Mouse (Mus musculus) neural tube, embryonic 12.5 days (tissue): ENCODE measurements around the gene Tspan5. TPM values are rescaled to one million over a fixed set of nuclear protein-coding genes. Genes with fewer than 3 reads are reported as not detected.

Experiments used
- ATAC-seq: fragments of 200-750 bp; cut with Nextera tagmentation; 2 replicates; pipeline ENCODE4 v1.8.0; 2017; ENCODE audit warnings: low read depth, mild to moderate bottlenecking, moderate TSS enrichment, moderate library complexity; ENCODE audit not compliant: low FRiP score
- H3K27ac ChIP-seq: fragments of 300-500 bp; sonication (generic); 2 replicates; pipeline ENCODE4 v1.5.1; 2016
- H3K27me3 ChIP-seq: fragments of 300-500 bp; sonication (generic); replicated peaks from 2 replicates; pipeline ENCODE4 v1.6.1; 2016; ENCODE audit warnings: mild to moderate bottlenecking
- H3K36me3 ChIP-seq: fragments of 300-500 bp; sonication (generic); 2 replicates; pipeline ENCODE4 v1.6.1; 2016; ENCODE audit warnings: mild to moderate bottlenecking
- H3K4me1 ChIP-seq: fragments of 300-500 bp; sonication (generic); 2 replicates; pipeline ENCODE4 v1.6.1; 2016
- H3K4me2 ChIP-seq: fragments of 300-500 bp; sonication (generic); replicated peaks from 2 replicates; pipeline ENCODE4 v1.6.1; 2016; ENCODE audit warnings: mild to moderate bottlenecking
- H3K4me3 ChIP-seq: fragments of 300-500 bp; sonication (generic); 2 replicates; pipeline ENCODE4 v1.5.1; 2016
- H3K9ac ChIP-seq: fragments of 300-500 bp; sonication (generic); 2 replicates; pipeline ENCODE4 v1.6.1; 2016; ENCODE audit warnings: mild to moderate bottlenecking
- H3K9me3 ChIP-seq: fragments of 300-500 bp; sonication (generic); 2 replicates; pipeline ENCODE4 v1.6.1; 2016; ENCODE audit warnings: mild to moderate bottlenecking
- WGBS: fragments of 180-500 bp; shearing (Covaris S2); methylation state at CpG from one replicate; pipeline ENCODE4 v1.1.7; 2016; 5-methylcytosine and 5-hydroxymethylcytosine counted together
- polyA plus RNA-seq: library from polyadenylated mRNA; unstranded; fragments of >200 nt; fragmentation: Nextera tagmentation; extraction: Ambion mirVana; gene quantifications from 2 replicates; pipeline ENCODE4 v1.2.1, GENCODE M21; 2016

Gene Tspan5
- polyA plus RNA-seq, 1 experiment from 2014 or later: 95.3 TPM

- Histone ChIP-seq H3K27ac (no peak overlapping the region), H3K27me3 (no peaks in the 10 kb centered on the region), H3K9me3 (no peaks in the 10 kb centered on the region)
Observed at GRCm38 (mm10) chr3:138802722-138803443, 60.9 kb downstream of the Tspan5 start.

GRCm38 (mm10) chr3:138803444-138804085 is 61.6 kb downstream of the Tspan5 start:
- no peak for ATAC-seq
- Histone ChIP-seq H3K4me1 (peaks cover 42% of the 10 kb centered on the region), H3K27ac (no peak overlapping the region), H3K9me3 (no peaks in the 10 kb centered on the region), H3K9ac (0 out of 2 replicates have a peak overlapping the region, but pooled peaks have one; percentile 10), H3K36me3 (no peaks in the 10 kb centered on the region), H3K4me3 (no peak overlapping the region), H3K27me3 (no peaks in the 10 kb centered on the region), H3K4me2 (no peak overlapping the region)
- 80% methylated on average over 11 of the region's 11 CpGs for WGBS

More at GRCm38 (mm10) chr3:138802722-138803443, 60.9 kb downstream of the Tspan5 start:
- WGBS: 77% methylated on average over 21 of the region's 21 CpGs
- no peak overlapping the region for H3K4me2 ChIP-seq
- peaks cover 42% of the 10 kb centered on the region for H3K4me1 ChIP-seq
- no peak overlapping the region for H3K4me3 ChIP-seq
- 0 out of 2 replicates have a peak overlapping the region, but pooled peaks have one; percentile 10 for H3K9ac ChIP-seq
- H3K36me3 ChIP-seq: no peaks in the 10 kb centered on the region
- ATAC-seq: no peak

- Histone ChIP-seq H3K36me3 (no peaks in the 10 kb centered on the region), H3K27ac (no peak overlapping the region), H3K27me3 (no peaks in the 10 kb centered on the region), H3K4me1 (peaks cover 43% of the 10 kb centered on the region), H3K9ac (no peak overlapping the region), H3K4me2 (no peak overlapping the region), H3K9me3 (no peaks in the 10 kb centered on the region), H3K4me3 (no peak overlapping the region)
- WGBS: 75% methylated on average over 11 of the region's 11 CpGs
- no peak for ATAC-seq
Observed at GRCm38 (mm10) chr3:138804104-138805048, 62.4 kb downstream of the Tspan5 start.

- Histone ChIP-seq H3K9ac (no peak overlapping the region), H3K4me1 (peaks cover 32% of the 10 kb centered on the region)
- WGBS: 92% methylated on average over 4 of the region's 4 CpGs
Observed at GRCm38 (mm10) chr3:138807795-138808194, 65.8 kb downstream of the Tspan5 start.

GRCm38 (mm10) chr3:138809509-138809908 is 67.5 kb downstream of the Tspan5 start:
- H3K27me3 ChIP-seq: no peaks in the 10 kb centered on the region
- H3K4me2 ChIP-seq: no peak overlapping the region
- ATAC-seq: no peak
- H3K9ac ChIP-seq: no peak overlapping the region
- WGBS: 90% methylated on average over 8 of the region's 8 CpGs
- H3K27ac ChIP-seq: no peak overlapping the region
- no peak overlapping the region for H3K4me3 ChIP-seq
- H3K36me3 ChIP-seq: no peaks in the 10 kb centered on the region
- H3K4me1 ChIP-seq: peaks cover 33% of the 10 kb centered on the region
- no peaks in the 10 kb centered on the region for H3K9me3 ChIP-seq

More at GRCm38 (mm10) chr3:138807795-138808194, 65.8 kb downstream of the Tspan5 start:
- no peak for ATAC-seq
- H3K9me3 ChIP-seq: no peaks in the 10 kb centered on the region
- H3K36me3 ChIP-seq: no peaks in the 10 kb centered on the region
- no peak overlapping the region for H3K27ac ChIP-seq
- no peak overlapping the region for H3K4me3 ChIP-seq
- no peak overlapping the region for H3K4me2 ChIP-seq
- no peaks in the 10 kb centered on the region for H3K27me3 ChIP-seq

GRCm38 (mm10) chr3:138812565-138812964 is 70.6 kb downstream of the Tspan5 start:
- ATAC-seq: no peak
- Histone ChIP-seq H3K27ac (no peak overlapping the region), H3K4me2 (no peak overlapping the region), H3K36me3 (no peaks in the 10 kb centered on the region), H3K4me1 (peaks cover 40% of the 10 kb centered on the region), H3K27me3 (no peaks in the 10 kb centered on the region), H3K9me3 (no peaks in the 10 kb centered on the region), H3K4me3 (no peak overlapping the region), H3K9ac (no peak overlapping the region)
- 56% methylated on average over 3 of the region's 3 CpGs for WGBS

GRCm38 (mm10) chr3:138813139-138813810 is 71.3 kb downstream of the Tspan5 start:
- WGBS: 75% methylated on average over 13 of the region's 13 CpGs
- Histone ChIP-seq H3K27ac (no peak overlapping the region), H3K9me3 (no peaks in the 10 kb centered on the region), H3K4me2 (no peak overlapping the region), H3K4me1 (peaks cover 45% of the 10 kb centered on the region), H3K36me3 (no peaks in the 10 kb centered on the region), H3K9ac (no peak overlapping the region), H3K4me3 (no peak overlapping the region), H3K27me3 (no peaks in the 10 kb centered on the region)
- ATAC-seq: 0 out of 2 replicates have a peak, but pooled peaks have one; percentile 4

GRCm38 (mm10) chr3:138814457-138814856 is 72.5 kb downstream of the Tspan5 start:
- H3K27ac ChIP-seq: no peak overlapping the region
- H3K27me3 ChIP-seq: no peaks in the 10 kb centered on the region
- peaks cover 53% of the 10 kb centered on the region for H3K4me1 ChIP-seq
- H3K9ac ChIP-seq: no peak overlapping the region
- no peak overlapping the region for H3K4me2 ChIP-seq
- 59% methylated on average over 5 of the region's 5 CpGs for WGBS
- H3K36me3 ChIP-seq: no peaks in the 10 kb centered on the region
- ATAC-seq: no peak
- no peaks in the 10 kb centered on the region for H3K9me3 ChIP-seq
- no peak overlapping the region for H3K4me3 ChIP-seq

- Histone ChIP-seq H3K9me3 (no peaks in the 10 kb centered on the region), H3K4me3 (no peak overlapping the region), H3K4me1 (peaks cover 50% of the 10 kb centered on the region), H3K27ac (no peak overlapping the region), H3K9ac (no peak overlapping the region), H3K27me3 (no peaks in the 10 kb centered on the region), H3K4me2 (no peak overlapping the region), H3K36me3 (no peaks in the 10 kb centered on the region)
- no peak for ATAC-seq
- WGBS: 86% methylated on average over 7 of the region's 7 CpGs
Observed at GRCm38 (mm10) chr3:138815127-138815837, 73.3 kb downstream of the Tspan5 start.

GRCm38 (mm10) chr3:138816888-138817656 is 75.1 kb downstream of the Tspan5 start:
- 70% methylated on average over 5 of the region's 5 CpGs for WGBS
- no peaks in the 10 kb centered on the region for H3K27me3 ChIP-seq

More at GRCm38 (mm10) chr3:138816888-138817656, 75.1 kb downstream of the Tspan5 start:
- Histone ChIP-seq H3K27ac (no peak overlapping the region), H3K9ac (no peak overlapping the region), H3K9me3 (no peaks in the 10 kb centered on the region), H3K4me3 (no peak overlapping the region), H3K4me2 (no peak overlapping the region), H3K4me1 (peaks cover 62% of the 10 kb centered on the region), H3K36me3 (no peaks in the 10 kb centered on the region)
- ATAC-seq: no peak
